8 mouse cellular contexts compared by ENCODE assay signal in the genomic region with DNA sequence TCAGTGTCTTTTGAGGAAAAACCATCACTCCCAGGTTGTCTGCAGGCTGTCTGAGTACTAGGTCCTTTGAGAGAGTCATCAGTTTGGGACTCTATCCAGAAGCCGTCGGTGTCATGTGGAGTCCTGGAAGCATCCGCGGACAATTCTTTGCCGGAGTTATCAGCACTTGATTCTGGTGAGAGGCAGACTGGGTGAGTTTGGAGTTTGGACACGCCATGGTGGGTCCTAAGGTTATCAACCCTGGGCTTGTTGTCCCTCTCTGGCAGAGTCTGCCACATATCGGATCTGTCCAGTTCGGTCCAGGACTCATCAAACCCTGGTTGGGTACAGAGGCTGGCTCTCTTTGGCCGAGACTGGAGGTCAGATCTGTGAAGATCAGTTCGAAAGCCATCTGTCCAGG. TPM values are rescaled to one million over a fixed set of nuclear protein-coding genes. Genes with fewer than 3 reads are reported as not detected.
DNase-seq lines count a peak whose midpoint lies in the region; ATAC-seq and TF ChIP-seq lines count a peak whose summit lies in the region.

No protein-coding gene starts in this region.

- H3K4me3 ChIP-seq in heart, embryonic 12.5 days: peak overlapping the region; percentile 68
- H3K4me3 ChIP-seq in MEL (ENCODE audit: control insufficient read depth in 1 of 2, insufficient read depth in 1 of 2, low read depth in 2 of 2, low read length in 2 of 2): peak overlapping the region; percentile 75 to 96
- peak overlapping the region; percentile 80 for H3K4me3 ChIP-seq in embryonic facial prominence, embryonic 12.5 days
- H3K4me3 ChIP-seq in intestine, postnatal 0 days (ENCODE audit: low read depth, low read length): peak overlapping the region; percentile 90
- H3K4me3 ChIP-seq in midbrain, postnatal 0 days (ENCODE audit: low read depth, low read length): peak overlapping the region; percentile 78

- H3K9ac ChIP-seq in heart, embryonic 12.5 days: peak overlapping the region; percentile 78
- peak overlapping the region; percentile 70 for H3K9ac ChIP-seq in MEL (ENCODE audit: control insufficient read depth, low read depth, low read length, poor library complexity, severe bottlenecking)
- H3K9ac ChIP-seq in embryonic facial prominence, embryonic 12.5 days: peak overlapping the region; percentile 77
- H3K9ac ChIP-seq in intestine, postnatal 0 days (ENCODE audit: low read depth, low read length): peak overlapping the region; percentile 82
- peak overlapping the region; percentile 86 for H3K9ac ChIP-seq in midbrain, postnatal 0 days (replicated peaks; ENCODE audit: low read length, poor library complexity, severe bottlenecking)

- ATAC-seq in heart, embryonic 12.5 days (ENCODE audit: insufficient number of reproducible peaks, low FRiP score): no peak
- ATAC-seq in embryonic facial prominence, embryonic 12.5 days (ENCODE audit: insufficient number of reproducible peaks, insufficient read depth, low FRiP score, low TSS enrichment): peak; percentile 10; the same call in 1 of the 2 replicates
- no peak for ATAC-seq in intestine, postnatal 0 days
- no peak for ATAC-seq in midbrain, postnatal 0 days (ENCODE audit: low FRiP score)

- H3K27ac ChIP-seq in heart, embryonic 12.5 days (ENCODE audit: poor library complexity, severe bottlenecking): no peak overlapping the region
- H3K27ac ChIP-seq in MEL (ENCODE audit: control insufficient read depth, low read depth, low read length): no peak overlapping the region
- peak overlapping the region; percentile 74 for H3K27ac ChIP-seq in embryonic facial prominence, embryonic 12.5 days
- H3K27ac ChIP-seq in intestine, postnatal 0 days (ENCODE audit: low read depth, low read length): peak overlapping the region; percentile 94
- H3K27ac ChIP-seq in midbrain, postnatal 0 days (ENCODE audit: low read depth, low read length): peak overlapping the region; percentile 81

- H3K4me2 ChIP-seq in heart, embryonic 12.5 days: peak overlapping the region; percentile 76
- peak overlapping the region; percentile 84 for H3K4me2 ChIP-seq in embryonic facial prominence, embryonic 12.5 days (replicated peaks)
- peak overlapping the region; percentile 82 for H3K4me2 ChIP-seq in intestine, postnatal 0 days (replicated peaks; ENCODE audit: low read depth)
- H3K4me2 ChIP-seq in midbrain, postnatal 0 days (ENCODE audit: low read depth, low read length, poor library complexity, severe bottlenecking): peak overlapping the region; percentile 91

- peaks cover 8% of the 10 kb centered on the region for H3K79me2 ChIP-seq in MEL (ENCODE audit: control insufficient read depth, insufficient read depth, low read length, poor library complexity)

- no peaks in the 10 kb centered on the region for H3K27me3 ChIP-seq in heart, embryonic 12.5 days (replicated peaks)
- no peaks in the 10 kb centered on the region for H3K27me3 ChIP-seq in MEL (ENCODE audit: control insufficient read depth in 1 of 2, insufficient read depth in 2 of 2, low read length in 2 of 2)
- H3K27me3 ChIP-seq in embryonic facial prominence, embryonic 12.5 days: no peaks in the 10 kb centered on the region
- H3K27me3 ChIP-seq in intestine, postnatal 0 days (replicated peaks; ENCODE audit: control insufficient read depth, insufficient read depth, low read length): no peaks in the 10 kb centered on the region
- no peaks in the 10 kb centered on the region for H3K27me3 ChIP-seq in midbrain, postnatal 0 days (ENCODE audit: insufficient read depth, low read length)

- WGBS in heart, embryonic 12.5 days: 2% methylated on average over 10 of the region's 10 CpGs
- 8% methylated on average over 10 of the region's 10 CpGs for whole genome bisulfite sequencing in embryonic facial prominence, embryonic 12.5 days
- WGBS in intestine, postnatal 0 days: 1% methylated on average over 10 of the region's 10 CpGs
- 1% methylated on average over 10 of the region's 10 CpGs for WGBS in midbrain, postnatal 0 days

- intact Hi-C loops in heart, postnatal 25 days (cut with DNase I): loop anchor here (2.0 kb wide), 1 partner anchor 25 kb away; no protein-coding TSS in a partner anchor

- no peak for DNase-seq in heart, postnatal 25 days (ENCODE audit: low spot score)
- DNase-seq in MEL (ENCODE audit: low read depth, low spot score): peak; percentile 38
- peak; percentile 6 for DNase-seq in midbrain, postnatal 0 days (ENCODE audit: low spot score)
- no peak for DNase-seq in layer of hippocampus, postnatal 10 days (ENCODE audit: low spot score in 2 of 2)
- no peak for DNase-seq in spleen, postnatal 36 days (ENCODE audit: low spot score in 2 of 2)

- H3K4me1 ChIP-seq in heart, embryonic 12.5 days (replicated peaks): peaks cover 40% of the 10 kb centered on the region
- H3K4me1 ChIP-seq in MEL (ENCODE audit: control insufficient read depth in 1 of 2, insufficient read depth in 2 of 2, low read length in 2 of 2): peaks cover 6 to 23% of the 10 kb centered on the region in 2 experiments
- H3K4me1 ChIP-seq in embryonic facial prominence, embryonic 12.5 days: peaks cover 40% of the 10 kb centered on the region
- H3K4me1 ChIP-seq in intestine, postnatal 0 days (replicated peaks; ENCODE audit: control insufficient read depth, insufficient read depth, low read length): 0 out of 2 replicates have a peak, but pooled peaks cover 8% of the 10 kb centered on the region
- H3K4me1 ChIP-seq in midbrain, postnatal 0 days (ENCODE audit: insufficient read depth, low read length): peaks cover 33% of the 10 kb centered on the region

- TF ChIP-seq EP300 in MEL (IDR thresholded peaks at IDR 0.05; ENCODE audit: low read depth in 1 of 2, low read length in 2 of 2): no peak

- no peak for TF ChIP-seq CTCF in MEL (IDR thresholded peaks at IDR 0.05 in 2 of 3, conservative IDR thresholded peaks at IDR 0.05 in 1 of 3; ENCODE audit: control insufficient read depth in 1 of 3, insufficient read depth in 1 of 3, low read depth in 2 of 3, low read length in 3 of 3, poor library complexity in 1 of 3, severe bottlenecking in 1 of 3)
- no peak for TF ChIP-seq CTCF in intestine, postnatal 0 days (IDR thresholded peaks at IDR 0.05; ENCODE audit: low read depth)
- no peak for TF ChIP-seq CTCF in midbrain, postnatal 0 days (IDR thresholded peaks at IDR 0.05)

- no peak for TF ChIP-seq RAD21 in MEL (IDR thresholded peaks at IDR 0.05; ENCODE audit: low read depth, low read length)

- no peaks in the 10 kb centered on the region for H3K9me3 ChIP-seq in heart, embryonic 12.5 days (replicated peaks)
- H3K9me3 ChIP-seq in MEL (replicated peaks; ENCODE audit: insufficient read depth, low read length): no peaks in the 10 kb centered on the region
- no peaks in the 10 kb centered on the region for H3K9me3 ChIP-seq in embryonic facial prominence, embryonic 12.5 days
- no peaks in the 10 kb centered on the region for H3K9me3 ChIP-seq in intestine, postnatal 0 days (ENCODE audit: control insufficient read depth)
- H3K9me3 ChIP-seq in midbrain, postnatal 0 days (ENCODE audit: low read length): no peaks in the 10 kb centered on the region

- no peak for TF ChIP-seq POLR2A in MEL (IDR thresholded peaks at IDR 0.05; ENCODE audit: control insufficient read depth in 1 of 2, insufficient read depth in 1 of 2, low read depth in 1 of 2, low read length in 2 of 2, poor library complexity in 1 of 2)

- H3K36me3 ChIP-seq in heart, embryonic 12.5 days: 0 out of 2 replicates have a peak, but pooled peaks cover 6% of the 10 kb centered on the region
- peaks cover 0 to 5% of the 10 kb centered on the region in 2 experiments; a peak in 2 of 4 replicates for H3K36me3 ChIP-seq in MEL (ENCODE audit: control insufficient read depth in 1 of 2, insufficient read depth in 2 of 2, low read length in 2 of 2)
- H3K36me3 ChIP-seq in embryonic facial prominence, embryonic 12.5 days: 0 out of 2 replicates have a peak, but pooled peaks cover 5% of the 10 kb centered on the region
- no peaks in the 10 kb centered on the region for H3K36me3 ChIP-seq in intestine, postnatal 0 days (ENCODE audit: control insufficient read depth, insufficient read depth)
- H3K36me3 ChIP-seq in midbrain, postnatal 0 days (ENCODE audit: insufficient read depth, low read length): no peaks in the 10 kb centered on the region

RNA-seq across cellular contexts. Expression of a gene that starts 0.8 kb away (rescaled TPM):
- polyA plus RNA-seq in heart, embryonic 12.5 days (2016; fragmentation: Nextera tagmentation; extraction: Ambion mirVana): 3.1 and 3.4 TPM in 2 replicates
- total RNA-seq in heart, postnatal 25 days (2021): 1 to 10 TPM; 4.4 to 4.7 TPM
- total RNA-seq in MEL (2012; rRNA removed): 5.1 and 6.8 TPM in 2 replicates
- polyA plus RNA-seq in MEL (2012; ENCODE audit: insufficient read depth in 1 of 2, insufficient read length in 2 of 2, low read depth in 1 of 2, low replicate concordance in 2 of 2, missing spikeins in 1 of 2): 1 to 10 TPM in 1 of 2 experiments, not detected in 1; 6.3 TPM
- 9.2 and 11.0 TPM in 2 replicates for polyA plus RNA-seq in embryonic facial prominence, embryonic 12.5 days (2016; fragmentation: Nextera tagmentation; extraction: Ambion mirVana)
- polyA plus RNA-seq in intestine, postnatal 0 days (2015; fragmentation: Nextera tagmentation; extraction: Ambion mirVana): 8.6 and 9.0 TPM in 2 replicates
- 15.3 and 17.3 TPM in 2 replicates for total RNA-seq in midbrain, postnatal 0 days (2014; rRNA removed)
- 4.7 and 5.4 TPM in 2 replicates for polyA plus RNA-seq in midbrain, postnatal 0 days (2015; fragmentation: Nextera tagmentation; extraction: Ambion mirVana)
- 10 to 100 TPM in 1 of 2 experiments, 1 to 10 TPM in 1; 9.5 to 10.8 TPM for total RNA-seq in layer of hippocampus, postnatal 10 days (2021)

RNA-seq across cellular contexts. Expression of a gene that starts 5.1 kb away (rescaled TPM):
- polyA plus RNA-seq in heart, embryonic 12.5 days (2016; fragmentation: Nextera tagmentation; extraction: Ambion mirVana): 11.4 and 11.5 TPM in 2 replicates
- total RNA-seq in heart, postnatal 25 days (2021): 1 to 10 TPM; 7.3 to 8.1 TPM
- 12.5 and 13.8 TPM in 2 replicates for total RNA-seq in MEL (2012; rRNA removed)
- polyA plus RNA-seq in MEL (2012; ENCODE audit: insufficient read depth in 1 of 2, insufficient read length in 2 of 2, low read depth in 1 of 2, low replicate concordance in 2 of 2, missing spikeins in 1 of 2): 10 to 100 TPM in 1 of 2 experiments, not detected in 1; 22.7 TPM
- polyA plus RNA-seq in embryonic facial prominence, embryonic 12.5 days (2016; fragmentation: Nextera tagmentation; extraction: Ambion mirVana): 16.1 and 19.6 TPM in 2 replicates
- 16.8 and 18.7 TPM in 2 replicates for polyA plus RNA-seq in intestine, postnatal 0 days (2015; fragmentation: Nextera tagmentation; extraction: Ambion mirVana)
- 24.8 and 26.0 TPM in 2 replicates for total RNA-seq in midbrain, postnatal 0 days (2014; rRNA removed)
- polyA plus RNA-seq in midbrain, postnatal 0 days (2015; fragmentation: Nextera tagmentation; extraction: Ambion mirVana): 15.1 and 16.7 TPM in 2 replicates
- total RNA-seq in layer of hippocampus, postnatal 10 days (2021): 10 to 100 TPM; 26.9 to 29.5 TPM

RNA-seq across cellular contexts. Expression of a gene that starts 30.6 kb away (rescaled TPM):
- 11.1 and 11.6 TPM in 2 replicates for polyA plus RNA-seq in heart, embryonic 12.5 days (2016; fragmentation: Nextera tagmentation; extraction: Ambion mirVana)
- 1 to 10 TPM; 4.5 to 5.3 TPM for total RNA-seq in heart, postnatal 25 days (2021)
- 2.2 and 3.6 TPM in 2 replicates for total RNA-seq in MEL (2012; rRNA removed)
- 10 to 100 TPM in 1 of 2 experiments, not detected in 1; 10.6 TPM for polyA plus RNA-seq in MEL (2012; ENCODE audit: insufficient read depth in 1 of 2, insufficient read length in 2 of 2, low read depth in 1 of 2, low replicate concordance in 2 of 2, missing spikeins in 1 of 2)
- 36.5 and 39.7 TPM in 2 replicates for polyA plus RNA-seq in embryonic facial prominence, embryonic 12.5 days (2016; fragmentation: Nextera tagmentation; extraction: Ambion mirVana)
- 6.6 and 7.5 TPM in 2 replicates for polyA plus RNA-seq in intestine, postnatal 0 days (2015; fragmentation: Nextera tagmentation; extraction: Ambion mirVana)
- 111 and 147 TPM in 2 replicates for total RNA-seq in midbrain, postnatal 0 days (2014; rRNA removed)
- polyA plus RNA-seq in midbrain, postnatal 0 days (2015; fragmentation: Nextera tagmentation; extraction: Ambion mirVana): 59.8 and 60.9 TPM in 2 replicates
- 100 to 1,000 TPM; 126 to 127 TPM for total RNA-seq in layer of hippocampus, postnatal 10 days (2021)

RNA-seq across cellular contexts. Expression of a gene that starts 31.6 kb away (rescaled TPM):
- 155 and 167 TPM in 2 replicates for polyA plus RNA-seq in heart, embryonic 12.5 days (2016; fragmentation: Nextera tagmentation; extraction: Ambion mirVana)
- 10 to 100 TPM; 40.0 to 42.5 TPM for total RNA-seq in heart, postnatal 25 days (2021)
- total RNA-seq in MEL (2012; rRNA removed): 128 and 139 TPM in 2 replicates
- polyA plus RNA-seq in MEL (2012; ENCODE audit: insufficient read depth in 1 of 2, insufficient read length in 2 of 2, low read depth in 1 of 2, low replicate concordance in 2 of 2, missing spikeins in 1 of 2): 100 to 1,000 TPM in 1 of 2 experiments, not detected in 1; 310 TPM
- 293 and 312 TPM in 2 replicates for polyA plus RNA-seq in embryonic facial prominence, embryonic 12.5 days (2016; fragmentation: Nextera tagmentation; extraction: Ambion mirVana)
- 75.4 and 76.4 TPM in 2 replicates for polyA plus RNA-seq in intestine, postnatal 0 days (2015; fragmentation: Nextera tagmentation; extraction: Ambion mirVana)
- total RNA-seq in midbrain, postnatal 0 days (2014; rRNA removed): 138 and 142 TPM in 2 replicates
- polyA plus RNA-seq in midbrain, postnatal 0 days (2015; fragmentation: Nextera tagmentation; extraction: Ambion mirVana): 147 and 151 TPM in 2 replicates
- 10 to 100 TPM; 78.9 to 87.5 TPM for total RNA-seq in layer of hippocampus, postnatal 10 days (2021)

RNA-seq across cellular contexts. Expression of a gene that starts 32.1 kb away (rescaled TPM):
- 2.9 and 3.2 TPM in 2 replicates for polyA plus RNA-seq in heart, embryonic 12.5 days (2016; fragmentation: Nextera tagmentation; extraction: Ambion mirVana)
- total RNA-seq in heart, postnatal 25 days (2021): 10 to 100 TPM; 13.9 to 15.8 TPM
- total RNA-seq in MEL (2012; rRNA removed): 1.6 and 2.1 TPM in 2 replicates
- 1 to 10 TPM in 1 of 2 experiments, not detected in 1; 7.1 TPM for polyA plus RNA-seq in MEL (2012; ENCODE audit: insufficient read depth in 1 of 2, insufficient read length in 2 of 2, low read depth in 1 of 2, low replicate concordance in 2 of 2, missing spikeins in 1 of 2)
- 3.7 and 4.7 TPM in 2 replicates for polyA plus RNA-seq in embryonic facial prominence, embryonic 12.5 days (2016; fragmentation: Nextera tagmentation; extraction: Ambion mirVana)
- 1.9 and 2.4 TPM in 2 replicates for polyA plus RNA-seq in intestine, postnatal 0 days (2015; fragmentation: Nextera tagmentation; extraction: Ambion mirVana)
- total RNA-seq in midbrain, postnatal 0 days (2014; rRNA removed): 5.9 and 8.7 TPM in 2 replicates
- polyA plus RNA-seq in midbrain, postnatal 0 days (2015; fragmentation: Nextera tagmentation; extraction: Ambion mirVana): 2.3 and 2.8 TPM in 2 replicates
- 10 to 100 TPM; 17.8 to 22.1 TPM for total RNA-seq in layer of hippocampus, postnatal 10 days (2021)

Comparison
In these comparisons a context has a peak if more than half of its experiments do, and no peak if none do; other contexts are left out.
1. H3K27ac ChIP-seq: peak in embryonic facial prominence, embryonic 12.5 days (single experiment), intestine, postnatal 0 days (single experiment) and midbrain, postnatal 0 days (single experiment); none in heart, embryonic 12.5 days (single experiment) and MEL (single experiment).
2. DNase-seq: peak in MEL (single experiment) and midbrain, postnatal 0 days (single experiment); none in heart, postnatal 25 days (single experiment), layer of hippocampus, postnatal 10 days (0 of 2) and spleen, postnatal 36 days (0 of 2).
3. Peak in every context shown above with its lines, with median percentiles within 50 percentile points of each other: H3K4me2 ChIP-seq, H3K4me3 ChIP-seq and H3K9ac ChIP-seq.